Mouse (Mus musculus) liver, embryonic 16.5 days (tissue): Measurements from ENCODE around the gene Pdzd4. TPM values are rescaled to one million over a fixed set of nuclear protein-coding genes. Genes with fewer than 3 reads are reported as not detected.

Experiments used
- ATAC-seq: fragments of 200-750 bp; cut with Nextera tagmentation; 2 replicates; pipeline ENCODE4 v1.8.0; 2017; ENCODE audit warnings: low read depth, mild to moderate bottlenecking, moderate number of reproducible peaks, moderate library complexity
- H3K27ac ChIP-seq: fragments of 300-500 bp; sonication (generic); 2 replicates; pipeline ENCODE4 v1.5.1; 2014; ENCODE audit warnings: mild to moderate bottlenecking, low read length
- H3K27me3 ChIP-seq: fragments of 300-500 bp; sonication (generic); 2 replicates; pipeline ENCODE4 v1.6.1; 2014; ENCODE audit warnings: low read depth, low read length, mixed read lengths; ENCODE audit not compliant: control insufficient read depth, insufficient read depth
- H3K36me3 ChIP-seq: fragments of 300-500 bp; sonication (generic); 2 replicates; pipeline ENCODE4 v1.6.1; 2014; ENCODE audit warnings: mild to moderate bottlenecking; ENCODE audit not compliant: control insufficient read depth, insufficient read depth
- H3K4me1 ChIP-seq: fragments of 300-500 bp; sonication (generic); 2 replicates; pipeline ENCODE4 v1.6.1; 2014; ENCODE audit warnings: low read depth, low read length, mixed read lengths; ENCODE audit not compliant: control insufficient read depth
- H3K4me2 ChIP-seq: fragments of 300-500 bp; sonication (generic); 2 replicates; pipeline ENCODE4 v1.6.1; 2014; ENCODE audit warnings: low read depth, low read length, mixed read lengths
- H3K4me3 ChIP-seq: fragments of 300-500 bp; sonication (generic); 2 replicates; pipeline ENCODE4 v1.5.1; 2014; ENCODE audit warnings: low read depth, mild to moderate bottlenecking, low read length
- H3K9ac ChIP-seq: fragments of 300-500 bp; sonication (generic); 2 replicates; pipeline ENCODE4 v1.6.1; 2014; ENCODE audit warnings: low read depth, low read length
- H3K9me3 ChIP-seq: fragments of 300-500 bp; sonication (generic); replicated peaks from 2 replicates; pipeline ENCODE4 v1.6.1; 2016; ENCODE audit warnings: low read length; ENCODE audit not compliant: control insufficient read depth
- WGBS: fragments of 180-500 bp; shearing (Covaris S2); extraction: QIAGEN DNeasy Blood & Tissue Kit; methylation state at CpG from one replicate; pipeline ENCODE4 v1.1.7; 2014; ENCODE audit not compliant: insufficient replicate concordance; 5-methylcytosine and 5-hydroxymethylcytosine counted together
- polyA plus RNA-seq: library from polyadenylated mRNA; unstranded; fragments of >200 nt; fragmentation: Nextera tagmentation; extraction: Ambion mirVana; gene quantifications from 2 replicates; pipeline ENCODE4 v1.2.1, GENCODE M21; 2015

The Pdzd4 gene
- polyA plus RNA-seq, 1 experiment from 2014 or later: 0.08 TPM

DNA sequence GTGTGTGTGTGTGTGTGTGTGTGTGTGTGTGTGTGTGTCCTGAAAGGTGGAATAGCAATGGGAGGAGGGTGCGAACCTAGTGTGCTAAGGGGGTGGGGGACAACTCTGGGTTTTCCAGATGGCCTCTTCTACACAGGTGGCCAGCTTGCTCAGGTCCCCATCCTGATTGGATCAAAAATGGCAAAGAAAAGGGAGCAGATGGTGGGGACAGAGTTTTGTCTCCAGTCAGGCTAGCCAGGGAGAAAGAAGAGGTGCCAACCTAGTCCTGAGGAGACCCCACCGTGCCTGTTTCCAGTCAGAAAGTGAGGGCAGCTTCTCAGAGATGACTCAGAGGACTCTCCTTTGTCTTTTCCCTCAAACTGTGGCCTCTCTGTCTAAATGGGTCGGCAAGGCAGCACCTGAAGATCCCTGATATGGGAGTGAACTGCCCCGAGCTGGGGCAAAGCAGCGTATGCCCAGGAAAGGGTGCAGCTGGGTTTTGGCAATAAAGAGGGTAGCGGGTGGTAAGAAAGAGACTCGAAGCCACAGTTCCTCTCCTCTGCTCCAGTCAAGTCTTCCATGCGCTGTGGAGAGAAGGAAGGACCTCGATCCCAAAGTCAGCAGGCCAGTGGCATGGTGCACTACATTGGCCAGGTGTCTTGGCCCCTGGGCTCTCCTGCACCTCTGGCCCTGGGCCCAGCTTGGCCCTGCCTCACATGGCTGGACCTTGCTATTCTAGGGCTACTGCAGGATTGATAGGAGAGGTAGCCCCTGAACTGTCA, 29.7 kb upstream of the Pdzd4 start:
- H3K27ac ChIP-seq: no peak overlapping the region
- no peaks in the 10 kb centered on the region for H3K27me3 ChIP-seq
- H3K36me3 ChIP-seq: no peaks in the 10 kb centered on the region
- H3K9ac ChIP-seq: no peak overlapping the region
- no peaks in the 10 kb centered on the region for H3K4me1 ChIP-seq
- no peaks in the 10 kb centered on the region for H3K9me3 ChIP-seq
- WGBS: 61% methylated on average over 9 of the region's 9 CpGs
- H3K4me3 ChIP-seq: no peak overlapping the region
- no peak overlapping the region for H3K4me2 ChIP-seq
- ATAC-seq: no peak

DNA sequence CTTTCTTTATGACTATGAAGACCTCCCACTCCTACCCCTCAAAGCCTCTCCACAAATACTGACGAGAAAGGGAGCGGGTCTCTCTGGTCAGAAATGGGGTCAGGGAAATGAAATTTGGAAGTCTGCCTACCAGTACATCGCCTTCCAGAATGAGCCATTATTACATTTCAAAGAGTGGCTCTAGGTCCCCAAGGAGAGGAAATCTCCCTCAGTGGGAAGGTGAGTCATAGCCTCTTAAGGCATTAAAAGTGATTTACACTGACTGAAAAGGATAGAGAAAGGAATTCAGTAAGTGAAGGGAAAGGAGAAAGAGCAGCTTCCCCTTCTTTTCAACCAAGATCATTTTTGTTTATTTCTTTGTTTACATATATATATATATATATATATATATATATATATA, 11.9 kb upstream of the Pdzd4 start:
- no peaks in the 10 kb centered on the region for H3K27me3 ChIP-seq
- ATAC-seq: no peak
- WGBS: 71% methylated on average over 3 of the region's 3 CpGs
- no peaks in the 10 kb centered on the region for H3K4me1 ChIP-seq
- H3K9ac ChIP-seq: no peak overlapping the region
- H3K9me3 ChIP-seq: no peaks in the 10 kb centered on the region
- H3K4me3 ChIP-seq: no peak overlapping the region
- H3K4me2 ChIP-seq: no peak overlapping the region
- no peaks in the 10 kb centered on the region for H3K36me3 ChIP-seq
- no peak overlapping the region for H3K27ac ChIP-seq

- Histone ChIP-seq H3K27ac (no peak overlapping the region), H3K4me3 (no peak overlapping the region), H3K9me3 (no peaks in the 10 kb centered on the region), H3K27me3 (no peaks in the 10 kb centered on the region), H3K36me3 (no peaks in the 10 kb centered on the region), H3K9ac (no peak overlapping the region), H3K4me2 (no peak overlapping the region), H3K4me1 (no peaks in the 10 kb centered on the region)
- ATAC-seq: no peak
- 76% methylated on average over 1 of the region's 1 CpGs for WGBS
These were observed 11.0 kb upstream of the Pdzd4 start for GRCm38 (mm10) chrX:73835731-73836130.

DNA sequence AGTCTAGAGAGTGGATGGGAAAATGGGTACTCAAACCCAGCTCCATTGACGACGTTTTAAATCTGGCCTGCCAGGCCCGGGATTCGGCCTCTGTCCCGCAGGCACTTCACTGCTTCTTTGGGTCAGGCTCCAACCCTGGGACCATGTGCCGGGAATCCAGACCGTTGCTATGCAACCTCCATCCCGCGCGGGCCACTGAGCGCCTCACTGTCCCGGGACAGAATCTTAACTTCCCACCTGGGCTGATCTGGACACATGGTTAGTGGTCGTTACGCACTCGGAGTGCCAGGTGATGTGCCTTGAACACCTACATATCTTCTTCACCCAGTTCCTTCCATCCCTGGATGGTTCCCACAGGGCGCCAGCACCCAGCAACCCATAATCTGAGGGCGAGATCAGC, 1.0 kb downstream of the Pdzd4 start:
- WGBS: 19% methylated on average over 17 of the region's 17 CpGs
- Histone ChIP-seq H3K9me3 (no peaks in the 10 kb centered on the region), H3K36me3 (no peaks in the 10 kb centered on the region), H3K4me3 (peak overlapping the region; percentile 47; the same call in 1 of the 2 replicates), H3K27me3 (peaks cover 33% of the 10 kb centered on the region), H3K4me2 (no peak overlapping the region), H3K27ac (no peak overlapping the region), H3K9ac (no peak overlapping the region), H3K4me1 (no peaks in the 10 kb centered on the region)
- ATAC-seq: no peak

GRCm38 (mm10) chrX:73816596-73817314, 8.0 kb downstream of the Pdzd4 start:
- no peak overlapping the region for H3K9ac ChIP-seq
- ATAC-seq: no peak
- no peaks in the 10 kb centered on the region for H3K36me3 ChIP-seq
- H3K4me3 ChIP-seq: no peak overlapping the region
- H3K4me2 ChIP-seq: no peak overlapping the region
- H3K27ac ChIP-seq: no peak overlapping the region
- H3K9me3 ChIP-seq: no peaks in the 10 kb centered on the region
- H3K4me1 ChIP-seq: no peaks in the 10 kb centered on the region
- H3K27me3 ChIP-seq: peaks cover 2% of the 10 kb centered on the region; the same call in 1 of the 2 replicates
- WGBS: 26% methylated on average over 3 of the region's 3 CpGs

DNA sequence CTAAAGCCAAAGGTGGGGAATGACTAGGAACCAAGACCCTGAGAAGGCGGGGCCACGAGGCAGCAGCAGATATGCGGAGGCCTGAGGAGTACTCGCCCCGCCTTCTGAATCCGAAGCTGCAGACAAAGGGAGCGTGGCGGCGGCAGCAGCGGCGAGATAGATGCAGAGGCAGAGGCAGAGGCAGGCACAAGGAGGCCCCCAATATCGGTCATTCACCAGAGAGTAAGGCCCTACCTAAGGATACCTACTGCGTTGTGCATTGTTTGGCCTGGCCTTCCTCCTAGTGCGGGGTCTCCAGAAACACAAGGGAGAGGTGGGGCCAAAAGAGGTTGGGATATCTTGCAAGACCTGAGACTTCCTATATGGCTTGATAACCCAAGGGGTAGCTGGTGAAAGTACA, 9.7 kb downstream of the Pdzd4 start:
- 13% methylated on average over 14 of the region's 14 CpGs for WGBS
- Histone ChIP-seq H3K4me2 (no peak overlapping the region), H3K4me1 (no peaks in the 10 kb centered on the region), H3K4me3 (no peak overlapping the region), H3K9ac (no peak overlapping the region), H3K9me3 (no peaks in the 10 kb centered on the region), H3K36me3 (no peaks in the 10 kb centered on the region), H3K27me3 (no peaks in the 10 kb centered on the region; the same call in 1 of the 2 replicates), H3K27ac (no peak overlapping the region)
- no peak for ATAC-seq

GRCm38 (mm10) chrX:73805814-73806213, 19.0 kb downstream of the Pdzd4 start:
- WGBS: 78% methylated on average over 1 of the region's 1 CpGs
- no peaks in the 10 kb centered on the region for H3K36me3 ChIP-seq

DNA sequence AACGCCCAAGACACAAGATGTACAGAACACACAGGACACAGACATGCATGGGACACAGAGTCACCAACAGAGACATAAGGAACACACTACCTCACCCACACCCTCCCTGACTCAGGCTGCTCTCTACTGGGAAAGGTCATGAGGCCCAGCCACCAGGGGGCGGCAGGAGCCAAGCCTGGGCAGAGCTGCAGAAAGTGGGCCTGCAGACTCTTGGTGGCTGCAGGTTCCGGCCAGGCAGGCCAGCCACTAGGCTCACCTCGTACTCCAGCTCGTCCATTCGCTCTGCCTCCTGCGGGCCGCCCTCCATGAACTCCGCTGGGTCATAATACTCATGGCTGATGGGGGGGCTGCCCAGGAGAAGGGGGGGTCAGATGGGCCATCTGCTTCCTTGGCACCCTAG, 26.3 kb downstream of the Pdzd4 start:
- 27% methylated on average over 9 of the region's 9 CpGs for WGBS

More at GRCm38 (mm10) chrX:73805814-73806213, 19.0 kb downstream of the Pdzd4 start:
- no peak overlapping the region for H3K9ac ChIP-seq
- H3K4me3 ChIP-seq: no peak overlapping the region
- no peaks in the 10 kb centered on the region for H3K4me1 ChIP-seq
- no peak for ATAC-seq
- H3K27ac ChIP-seq: no peak overlapping the region
- no peak overlapping the region for H3K4me2 ChIP-seq
- no peaks in the 10 kb centered on the region for H3K9me3 ChIP-seq
- no peaks in the 10 kb centered on the region; the same call in 1 of the 2 replicates for H3K27me3 ChIP-seq

DNA sequence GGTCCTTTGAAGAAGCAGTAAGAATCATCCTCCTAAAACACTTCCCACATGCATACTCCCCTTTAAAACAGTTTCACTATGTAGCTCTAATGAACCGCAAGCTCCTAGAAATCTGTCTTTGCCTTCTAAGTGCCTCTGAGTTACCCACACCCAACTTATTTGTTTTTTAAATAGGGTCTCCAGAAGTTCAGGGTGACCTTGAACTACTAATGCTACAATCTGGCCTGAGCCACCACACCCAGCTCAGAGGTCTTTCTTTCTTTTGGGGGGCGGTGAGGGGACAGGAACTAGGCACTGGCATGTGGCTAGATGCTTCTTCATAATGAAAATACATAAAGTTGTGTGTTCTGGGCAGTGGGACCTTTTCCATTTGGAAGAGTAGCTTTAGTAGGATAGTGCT, 27.3 kb downstream of the Pdzd4 start:
- Histone ChIP-seq H3K9ac (no peak overlapping the region), H3K27ac (no peak overlapping the region), H3K4me1 (no peaks in the 10 kb centered on the region), H3K27me3 (no peaks in the 10 kb centered on the region; the same call in 1 of the 2 replicates), H3K4me3 (no peak overlapping the region), H3K36me3 (no peaks in the 10 kb centered on the region), H3K9me3 (no peaks in the 10 kb centered on the region), H3K4me2 (no peak overlapping the region)
- ATAC-seq: no peak
- WGBS: 61% methylated on average over 2 of the region's 2 CpGs

More for the DNA sequence above, 26.3 kb downstream of the Pdzd4 start:
- Histone ChIP-seq H3K27me3 (no peaks in the 10 kb centered on the region; the same call in 1 of the 2 replicates), H3K4me1 (no peaks in the 10 kb centered on the region), H3K4me3 (no peak overlapping the region), H3K27ac (no peak overlapping the region), H3K4me2 (no peak overlapping the region), H3K9ac (no peak overlapping the region), H3K36me3 (no peaks in the 10 kb centered on the region), H3K9me3 (no peaks in the 10 kb centered on the region)
- peak; percentile 54; the same call in 1 of the 2 replicates for ATAC-seq
